In genomic region chr14:56571310-56572093, GRCm38 (mm10) we compare ENCODE assay signal across 8 mouse cellular contexts. TPM values are rescaled to one million over a fixed set of nuclear protein-coding genes. Genes with fewer than 3 reads are reported as not detected.
DNase-seq lines count a peak whose midpoint lies in the region; ATAC-seq and TF ChIP-seq lines count a peak whose summit lies in the region.

No protein-coding gene starts in this region.

- no peaks in the 10 kb centered on the region; the same call in 1 of the 2 replicates for H3K4me1 ChIP-seq in cortical plate, adult 2 months (ENCODE audit: control insufficient read depth, insufficient read depth, low read length)

- DNase-seq in gastrocnemius, adult 8-10 months (ENCODE audit: low spot score in 2 of 2), result peak; percentile 93 to 96
- peak; percentile 97 for DNase-seq in induced T-regulatory cell, adult 2 months (ENCODE audit: low read depth)
- peak; percentile 88 to 96 for DNase-seq in left cerebral cortex, adult 9 months (ENCODE audit: low spot score in 2 of 2)
- DNase-seq in right cerebral cortex, postnatal 14 days, result peak; percentile 91
- DNase-seq in urinary bladder, postnatal 36 days (ENCODE audit: low spot score in 2 of 2), result peak; percentile 91 to 94

- peak; percentile 96 for TF ChIP-seq POLR2A in cortical plate, adult 2 months (IDR thresholded peaks at IDR 0.05; ENCODE audit: extremely low read depth, insufficient read depth, low read length)

- peak; percentile 90 for ATAC-seq in activated CD4-positive, CD25-positive, alpha-beta regulatory T cell, adult 4 months
- ATAC-seq in megakaryocyte progenitor cell, adult 5-6 weeks (replicated peaks; ENCODE audit: poor library complexity), result peak; percentile 88

- H3K4me3 ChIP-seq in cortical plate, adult 2 months (ENCODE audit: insufficient read depth, low read length), result peak overlapping the region; percentile 37

- no peak for TF ChIP-seq CTCF in cortical plate, adult 2 months (IDR thresholded peaks at IDR 0.05; ENCODE audit: extremely low read depth, insufficient read depth, low read length)

- no peak overlapping the region for H3K27ac ChIP-seq in cortical plate, adult 2 months (ENCODE audit: insufficient read depth, low read length)

RNA-seq across cellular contexts. Expression of gene Cenpj, which starts 3.7 kb away (rescaled TPM):
- 1 to 10 TPM; 8.5 to 8.7 TPM for polyA plus RNA-seq in activated CD4-positive, CD25-positive, alpha-beta regulatory T cell, adult 4 months (2017; shearing (Covaris generic))
- polyA plus RNA-seq in cortical plate, adult 2 months (2012; rRNA removed), result 2.1 and 2.2 TPM in 2 replicates
- total RNA-seq in gastrocnemius, adult 8-10 months (2022), result 1 to 10 TPM; 1.3 to 2.9 (median 2.0) TPM
- 25.9 TPM in 2 replicates for total RNA-seq in megakaryocyte progenitor cell, adult 5-6 weeks (2015)
- 19.3 and 37.5 TPM in 2 replicates for total RNA-seq in megakaryocyte progenitor cell, adult 5-6 weeks (2017)

RNA-seq across cellular contexts. Expression of gene Parp4, which starts 3.9 kb away (rescaled TPM):
- 10 to 100 TPM; 40.8 to 45.2 TPM for polyA plus RNA-seq in activated CD4-positive, CD25-positive, alpha-beta regulatory T cell, adult 4 months (2017; shearing (Covaris generic))
- 4.3 and 5.3 TPM in 2 replicates for polyA plus RNA-seq in cortical plate, adult 2 months (2012; rRNA removed)
- 10 to 100 TPM; 16.3 to 20.7 (median 20.6) TPM for total RNA-seq in gastrocnemius, adult 8-10 months (2022)
- 32.5 and 36.2 TPM in 2 replicates for total RNA-seq in megakaryocyte progenitor cell, adult 5-6 weeks (2015)
- 5.7 and 6.2 TPM in 2 replicates for total RNA-seq in megakaryocyte progenitor cell, adult 5-6 weeks (2017)

Comparison
In these comparisons a context has a peak if more than half of its experiments do, and no peak if none do; other contexts are left out.
1. RNA of gene Cenpj, which starts 3.7 kb away (total RNA-seq): 19.3 to 37.5 TPM in megakaryocyte progenitor cell, adult 5-6 weeks; 1.3 to 2.9 TPM in gastrocnemius, adult 8-10 months; every median in the first group is over 4 times any median in the second.
2. Peak in every context shown above with its lines, with median percentiles within 50 percentile points of each other: DNase-seq.